Mouse (Mus musculus) forebrain, embryonic 12.5 days (tissue): ENCODE measurements at regions not wholly inside any gene's neighbourhood (a gene's known extent, or its start where the extent isn't known, plus 50 kb on each side); places are given as distances from the start of the nearest gene placed in this dataset.

Experiments
- ATAC-seq: fragments of 200-750 bp; cut with Nextera tagmentation; 2 replicates; pipeline ENCODE4 v1.8.0; 2017; ENCODE audit warnings: moderate TSS enrichment; ENCODE audit not compliant: low FRiP score
- H3K27ac ChIP-seq: fragments of 300-500 bp; sonication (generic); 2 replicates; pipeline ENCODE4 v1.5.1; 2016; ENCODE audit warnings: mild to moderate bottlenecking
- H3K27me3 ChIP-seq: fragments of 300-500 bp; sonication (generic); 2 replicates; pipeline ENCODE4 v1.6.1; 2016; ENCODE audit warnings: mild to moderate bottlenecking
- H3K36me3 ChIP-seq: fragments of 300-500 bp; sonication (generic); replicated peaks from 2 replicates; pipeline ENCODE4 v1.6.1; 2016; ENCODE audit warnings: mild to moderate bottlenecking
- H3K4me1 ChIP-seq: fragments of 300-500 bp; sonication (generic); 2 replicates; pipeline ENCODE4 v1.6.1; 2016
- H3K4me2 ChIP-seq: fragments of 300-500 bp; sonication (generic); 2 replicates; pipeline ENCODE4 v1.6.1; 2016; ENCODE audit warnings: mild to moderate bottlenecking, moderate library complexity
- H3K4me3 ChIP-seq: fragments of 300-500 bp; sonication (generic); replicated peaks from 2 replicates; pipeline ENCODE4 v1.5.1; 2016; ENCODE audit warnings: mild to moderate bottlenecking
- H3K9ac ChIP-seq: fragments of 300-500 bp; sonication (generic); 2 replicates; pipeline ENCODE4 v1.6.1; 2016; ENCODE audit warnings: mild to moderate bottlenecking
- H3K9me3 ChIP-seq: fragments of 300-500 bp; sonication (generic); 2 replicates; pipeline ENCODE4 v1.6.1; 2016
- WGBS: fragments of 180-500 bp; shearing (Covaris S2); methylation state at CpG from one replicate; pipeline ENCODE4 v1.1.7; 2016; 5-methylcytosine and 5-hydroxymethylcytosine counted together

DNA sequence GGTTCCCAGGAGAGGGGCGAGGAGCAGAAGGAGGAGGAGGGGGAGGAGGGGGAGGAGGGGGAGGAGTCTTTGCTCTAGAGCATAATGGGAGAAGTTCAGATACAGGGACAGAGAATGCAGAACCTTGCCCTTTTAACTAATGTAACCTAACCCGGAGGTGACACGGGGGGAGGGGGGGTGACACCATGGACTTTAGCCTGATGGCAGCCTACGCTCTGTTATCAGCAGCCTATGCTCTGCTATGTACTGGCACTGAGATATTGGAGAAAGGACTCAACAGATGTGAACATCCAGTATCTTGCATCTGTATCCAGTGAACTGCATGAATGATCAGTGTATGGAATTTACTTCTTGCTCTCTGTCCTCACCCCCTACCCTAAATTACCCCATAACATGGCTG lies 77.7 kb upstream of the S1pr1 start:
- ATAC-seq = no peak
- H3K4me1 ChIP-seq = no peaks in the 10 kb centered on the region
- no peaks in the 10 kb centered on the region for H3K27me3 ChIP-seq
- H3K4me2 ChIP-seq = no peak overlapping the region
- H3K9ac ChIP-seq = no peak overlapping the region
- H3K27ac ChIP-seq = no peak overlapping the region
- H3K36me3 ChIP-seq = no peaks in the 10 kb centered on the region
- no peaks in the 10 kb centered on the region for H3K9me3 ChIP-seq
- 87% methylated on average over 4 of the region's 4 CpGs for WGBS
- H3K4me3 ChIP-seq = no peak overlapping the region

DNA sequence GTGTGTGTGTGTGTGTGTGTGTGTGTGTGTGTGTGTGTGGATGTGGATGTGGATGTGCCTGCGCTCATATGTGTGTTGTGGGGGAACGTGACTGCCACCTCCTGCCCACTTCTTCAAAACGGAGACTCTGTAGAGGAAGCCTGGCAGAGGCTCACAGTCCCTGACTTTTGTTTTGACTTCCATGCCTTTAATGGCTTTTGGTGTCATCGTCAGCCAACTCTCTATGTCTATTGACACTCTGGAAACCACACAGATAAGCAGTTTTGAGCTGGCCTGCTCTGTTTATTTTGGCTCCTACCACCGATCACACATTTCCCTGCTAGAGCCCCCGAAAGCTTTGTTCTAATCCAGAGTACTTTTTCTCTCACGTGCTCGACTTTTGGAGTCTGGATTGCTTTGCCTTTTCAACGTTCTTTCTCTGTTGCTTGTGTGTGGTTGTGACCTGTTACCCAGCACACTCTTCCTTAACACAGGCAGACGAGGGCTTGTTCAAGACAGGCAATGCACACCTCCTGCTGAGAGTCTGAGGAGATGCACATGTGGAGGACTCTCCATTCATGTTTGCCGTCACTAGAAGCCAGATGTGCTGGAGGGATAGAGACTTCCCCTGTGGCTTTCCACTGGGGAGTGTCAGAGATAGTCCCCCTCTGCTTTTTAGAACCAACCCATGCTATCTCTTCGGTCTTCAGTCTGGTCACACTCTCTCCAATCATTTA lies 78.6 kb upstream of the S1pr1 start:
- 71% methylated on average over 12 of the region's 12 CpGs for WGBS
- H3K9ac ChIP-seq = no peak overlapping the region
- no peaks in the 10 kb centered on the region for H3K9me3 ChIP-seq
- no peak overlapping the region for H3K4me2 ChIP-seq
- H3K27me3 ChIP-seq = no peaks in the 10 kb centered on the region
- H3K27ac ChIP-seq = no peak overlapping the region
- no peak for ATAC-seq
- no peaks in the 10 kb centered on the region for H3K4me1 ChIP-seq
- no peak overlapping the region for H3K4me3 ChIP-seq
- H3K36me3 ChIP-seq = no peaks in the 10 kb centered on the region

DNA sequence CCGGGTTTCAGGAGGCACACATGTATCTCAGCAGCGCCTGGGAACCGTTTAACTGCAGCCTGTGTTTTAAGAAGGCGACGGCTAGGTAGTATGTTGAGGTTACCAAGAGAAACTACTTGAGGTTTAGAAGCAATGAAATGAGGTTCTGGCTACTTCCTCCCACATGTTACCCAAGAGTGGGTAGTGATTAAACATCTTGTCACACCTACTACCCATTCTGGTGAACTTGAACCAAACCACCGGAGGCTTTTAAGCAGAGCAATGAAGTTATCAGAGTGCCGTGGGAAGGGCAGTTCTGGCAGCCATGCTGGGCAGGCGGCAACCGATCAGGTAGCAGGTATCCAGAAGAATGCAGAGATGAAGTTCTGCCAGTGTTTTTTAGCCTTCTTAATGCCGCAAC lies 84.5 kb upstream of the S1pr1 start:
- WGBS = 92% methylated on average over 10 of the region's 10 CpGs

DNA sequence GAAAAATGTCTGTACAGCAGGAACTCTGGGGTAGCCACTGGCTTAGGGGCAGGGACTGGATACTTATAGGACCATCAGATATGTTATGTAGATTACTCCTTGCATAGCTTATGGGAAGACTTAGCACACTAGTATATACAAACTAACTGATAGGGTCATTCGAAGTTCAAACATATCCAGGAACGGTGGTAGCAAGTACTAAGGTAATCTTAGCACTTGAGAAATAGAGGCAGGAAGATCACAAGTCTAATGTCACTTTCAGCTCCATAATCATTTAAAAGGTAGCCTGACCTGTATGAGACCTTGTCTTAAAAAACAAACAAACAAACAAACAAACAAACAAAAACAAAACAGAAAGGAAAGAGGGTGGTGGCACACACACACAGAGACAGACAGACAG lies 85.1 kb upstream of the S1pr1 start:
- Histone ChIP-seq H3K4me1 (peaks cover 7% of the 10 kb centered on the region; the same call in 1 of the 2 replicates), H3K4me2 (no peak overlapping the region), H3K27me3 (no peaks in the 10 kb centered on the region), H3K9me3 (no peaks in the 10 kb centered on the region), H3K4me3 (no peak overlapping the region), H3K9ac (no peak overlapping the region), H3K27ac (no peak overlapping the region), H3K36me3 (no peaks in the 10 kb centered on the region)
- no peak for ATAC-seq
- WGBS = 89% methylated on average over 2 of the region's 2 CpGs

More for the DNA sequence above, 84.5 kb upstream of the S1pr1 start:
- ATAC-seq = no peak
- Histone ChIP-seq H3K9ac (no peak overlapping the region), H3K4me2 (no peak overlapping the region), H3K4me1 (peaks cover 7% of the 10 kb centered on the region; the same call in 1 of the 2 replicates), H3K27me3 (no peaks in the 10 kb centered on the region), H3K9me3 (no peaks in the 10 kb centered on the region), H3K36me3 (no peaks in the 10 kb centered on the region), H3K4me3 (no peak overlapping the region), H3K27ac (no peak overlapping the region)

DNA sequence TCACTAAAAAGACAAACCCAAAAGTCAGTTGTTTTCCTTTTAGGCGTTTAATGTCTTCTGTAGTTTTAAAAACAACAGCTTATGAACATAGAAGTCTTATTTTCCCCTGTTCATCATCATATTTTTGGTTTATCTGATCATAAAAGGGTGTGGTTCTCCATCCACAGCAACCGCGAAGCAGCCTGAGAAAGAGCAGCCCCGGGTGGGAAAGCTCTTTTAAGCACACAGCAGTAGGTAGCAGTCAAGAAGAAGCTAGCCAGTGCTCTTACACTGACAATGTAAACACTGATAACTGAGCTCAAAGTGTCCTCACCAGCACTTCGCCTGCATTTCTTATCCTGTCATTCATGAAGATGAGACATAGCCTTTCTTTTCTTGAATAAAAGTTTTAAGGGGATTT lies 86.0 kb upstream of the S1pr1 start:
- Histone ChIP-seq H3K27ac (no peak overlapping the region), H3K36me3 (no peaks in the 10 kb centered on the region), H3K27me3 (no peaks in the 10 kb centered on the region), H3K4me2 (no peak overlapping the region), H3K4me1 (peaks cover 7% of the 10 kb centered on the region; the same call in 1 of the 2 replicates), H3K9ac (no peak overlapping the region), H3K9me3 (no peaks in the 10 kb centered on the region), H3K4me3 (no peak overlapping the region)
- 49% methylated on average over 5 of the region's 5 CpGs for WGBS
- no peak for ATAC-seq

DNA sequence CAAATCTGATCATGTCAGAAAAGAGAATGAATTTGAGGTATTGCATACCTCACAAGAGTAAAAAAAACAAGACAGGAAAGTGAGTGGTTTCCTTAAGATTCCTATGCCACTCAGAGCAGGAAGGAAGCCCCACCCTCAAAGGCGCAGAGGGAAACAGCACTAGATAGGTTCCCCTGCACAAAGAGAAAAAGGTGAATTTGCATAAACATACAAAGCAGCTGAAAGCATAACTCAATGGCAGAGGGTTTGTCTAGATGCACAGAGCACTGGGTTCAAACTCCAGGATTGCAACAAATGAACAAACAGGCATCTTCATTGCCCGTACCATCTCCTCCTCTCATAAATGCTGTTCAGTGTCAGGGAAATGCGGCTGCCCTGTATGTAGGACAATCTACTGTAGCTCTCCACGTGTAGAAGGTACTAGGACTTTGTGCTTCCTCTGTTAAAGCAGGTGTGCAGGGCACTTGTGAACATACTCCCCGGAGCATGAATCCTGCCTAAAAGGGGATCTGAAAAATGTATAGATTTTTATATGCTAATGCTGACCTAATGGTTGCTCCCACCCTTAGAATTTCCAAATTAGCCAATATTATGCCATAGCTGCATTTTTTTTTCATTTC lies 85.9 kb upstream of the Dph5 start:
- Histone ChIP-seq H3K4me3 (no peak overlapping the region), H3K27ac (no peak overlapping the region), H3K9ac (no peak overlapping the region), H3K36me3 (no peaks in the 10 kb centered on the region), H3K9me3 (no peaks in the 10 kb centered on the region), H3K4me2 (no peak overlapping the region), H3K4me1 (peaks cover 7% of the 10 kb centered on the region; the same call in 1 of the 2 replicates), H3K27me3 (no peaks in the 10 kb centered on the region)
- ATAC-seq = no peak
- 79% methylated on average over 5 of the region's 5 CpGs for WGBS

DNA sequence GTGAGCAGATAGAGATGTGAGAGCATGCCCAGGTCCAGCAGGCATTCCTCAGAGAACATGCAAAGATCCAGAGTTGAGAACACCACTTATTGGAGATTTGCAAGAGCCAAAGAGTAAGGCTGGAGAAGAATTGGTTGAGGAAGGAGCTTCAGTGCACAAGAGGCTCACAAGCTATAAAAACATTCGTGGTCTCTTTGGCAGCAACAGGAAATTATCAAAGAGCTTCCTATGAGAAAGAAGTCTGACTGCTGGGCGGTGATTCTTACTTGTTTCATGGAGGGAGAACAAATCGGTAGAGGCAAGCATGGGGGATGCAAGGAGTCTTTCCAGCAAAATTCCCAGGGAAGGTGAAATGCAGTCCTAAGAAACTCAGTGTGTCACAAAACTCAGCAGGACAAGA lies 83.0 kb upstream of the Dph5 start:
- no peak for ATAC-seq

DNA sequence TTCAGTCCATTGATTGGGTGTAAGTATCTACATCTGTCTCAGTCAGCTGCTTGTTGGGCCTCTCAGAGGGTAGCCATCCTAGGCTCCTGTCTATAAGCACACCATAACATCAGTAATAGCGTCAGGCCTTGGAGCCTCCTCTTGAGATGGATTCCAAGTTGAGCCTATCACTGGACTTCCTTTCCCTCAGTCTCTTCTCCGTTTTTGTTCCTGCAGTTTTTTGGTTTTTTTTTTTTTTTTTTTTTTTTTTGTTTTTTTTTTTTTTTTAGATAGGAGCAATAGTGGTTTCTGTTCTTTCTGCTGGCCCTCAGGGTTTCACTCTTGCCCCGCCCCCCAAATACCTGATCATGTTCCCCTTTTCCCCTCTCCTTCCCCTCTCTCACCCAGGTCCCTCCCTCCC lies 80.6 kb upstream of the Dph5 start:
- H3K4me1 ChIP-seq = peaks cover 7% of the 10 kb centered on the region; the same call in 1 of the 2 replicates
- no peak overlapping the region for H3K27ac ChIP-seq
- H3K36me3 ChIP-seq = no peaks in the 10 kb centered on the region
- H3K9me3 ChIP-seq = no peaks in the 10 kb centered on the region
- H3K27me3 ChIP-seq = no peaks in the 10 kb centered on the region
- no peak overlapping the region for H3K4me3 ChIP-seq
- H3K4me2 ChIP-seq = no peak overlapping the region
- WGBS = 87% methylated on average over 3 of the region's 3 CpGs
- H3K9ac ChIP-seq = no peak overlapping the region
- ATAC-seq = no peak

More for the DNA sequence above, 83.0 kb upstream of the Dph5 start:
- no peaks in the 10 kb centered on the region for H3K36me3 ChIP-seq
- no peak overlapping the region for H3K4me2 ChIP-seq
- H3K27ac ChIP-seq = no peak overlapping the region
- no peaks in the 10 kb centered on the region for H3K27me3 ChIP-seq
- WGBS = 83% methylated on average over 3 of the region's 3 CpGs
- no peak overlapping the region for H3K9ac ChIP-seq
- H3K4me1 ChIP-seq = peaks cover 7% of the 10 kb centered on the region; the same call in 1 of the 2 replicates
- H3K9me3 ChIP-seq = no peaks in the 10 kb centered on the region
- H3K4me3 ChIP-seq = no peak overlapping the region

DNA sequence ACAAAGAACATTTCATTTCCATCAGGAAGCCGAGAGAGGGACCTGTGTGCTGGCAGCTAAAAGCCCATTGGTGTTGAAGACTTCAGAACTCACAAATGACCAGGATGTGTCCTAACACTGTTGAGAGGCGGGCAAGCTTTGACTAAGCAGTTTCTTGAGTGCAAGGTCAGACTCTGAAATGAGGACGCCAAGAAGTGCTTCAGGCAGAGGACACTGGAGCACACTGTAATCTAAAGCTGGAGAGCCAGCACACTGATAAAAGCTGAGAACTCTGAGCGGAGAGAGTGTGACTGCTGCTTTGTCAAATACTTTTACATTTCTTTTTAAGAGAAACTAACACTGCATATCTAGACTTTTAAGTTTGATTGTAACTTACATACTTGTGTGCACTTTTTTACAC lies 72.5 kb upstream of the Dph5 start:
- 77% methylated on average over 4 of the region's 4 CpGs for WGBS
- no peaks in the 10 kb centered on the region for H3K27me3 ChIP-seq
- H3K27ac ChIP-seq = 0 out of 2 replicates have a peak overlapping the region, but pooled peaks have one; percentile 36
- no peak for ATAC-seq
- no peaks in the 10 kb centered on the region for H3K9me3 ChIP-seq
- no peaks in the 10 kb centered on the region for H3K36me3 ChIP-seq
- no peak overlapping the region for H3K9ac ChIP-seq
- no peak overlapping the region for H3K4me3 ChIP-seq
- H3K4me1 ChIP-seq = no peaks in the 10 kb centered on the region
- H3K4me2 ChIP-seq = no peak overlapping the region

DNA sequence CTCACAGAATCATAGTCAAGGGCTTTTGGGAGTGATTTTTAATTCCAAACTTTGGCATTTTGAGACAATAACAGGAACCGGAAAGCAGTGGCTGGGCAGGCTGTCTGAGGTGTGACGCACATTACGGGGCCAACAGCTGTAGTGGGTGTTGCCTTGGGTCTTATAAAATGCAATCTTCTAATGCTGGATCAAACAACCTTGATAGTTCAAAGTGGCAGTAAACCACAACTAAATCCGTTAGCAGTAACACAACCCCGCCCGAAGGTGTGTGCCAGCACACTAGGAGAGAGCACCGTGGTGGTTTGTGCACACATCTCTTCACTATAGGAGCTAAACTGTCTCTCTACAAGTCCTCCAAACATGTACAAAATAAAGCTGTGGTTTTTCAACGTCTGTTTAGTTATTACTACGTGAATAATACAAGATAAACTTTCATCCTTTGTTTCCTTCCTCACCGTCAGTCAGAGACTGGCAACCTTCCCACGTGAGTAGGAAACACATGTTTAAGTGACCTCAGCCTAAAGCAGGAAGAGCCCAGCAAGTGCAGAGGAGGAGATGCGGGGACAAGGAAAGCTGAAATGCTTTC lies 72.0 kb upstream of the Dph5 start:
- Histone ChIP-seq H3K4me2 (no peak overlapping the region), H3K36me3 (no peaks in the 10 kb centered on the region), H3K9me3 (no peaks in the 10 kb centered on the region), H3K27me3 (no peaks in the 10 kb centered on the region), H3K27ac (no peak overlapping the region), H3K4me1 (no peaks in the 10 kb centered on the region), H3K4me3 (no peak overlapping the region), H3K9ac (no peak overlapping the region)
- WGBS = 83% methylated on average over 12 of the region's 12 CpGs
- no peak for ATAC-seq

DNA sequence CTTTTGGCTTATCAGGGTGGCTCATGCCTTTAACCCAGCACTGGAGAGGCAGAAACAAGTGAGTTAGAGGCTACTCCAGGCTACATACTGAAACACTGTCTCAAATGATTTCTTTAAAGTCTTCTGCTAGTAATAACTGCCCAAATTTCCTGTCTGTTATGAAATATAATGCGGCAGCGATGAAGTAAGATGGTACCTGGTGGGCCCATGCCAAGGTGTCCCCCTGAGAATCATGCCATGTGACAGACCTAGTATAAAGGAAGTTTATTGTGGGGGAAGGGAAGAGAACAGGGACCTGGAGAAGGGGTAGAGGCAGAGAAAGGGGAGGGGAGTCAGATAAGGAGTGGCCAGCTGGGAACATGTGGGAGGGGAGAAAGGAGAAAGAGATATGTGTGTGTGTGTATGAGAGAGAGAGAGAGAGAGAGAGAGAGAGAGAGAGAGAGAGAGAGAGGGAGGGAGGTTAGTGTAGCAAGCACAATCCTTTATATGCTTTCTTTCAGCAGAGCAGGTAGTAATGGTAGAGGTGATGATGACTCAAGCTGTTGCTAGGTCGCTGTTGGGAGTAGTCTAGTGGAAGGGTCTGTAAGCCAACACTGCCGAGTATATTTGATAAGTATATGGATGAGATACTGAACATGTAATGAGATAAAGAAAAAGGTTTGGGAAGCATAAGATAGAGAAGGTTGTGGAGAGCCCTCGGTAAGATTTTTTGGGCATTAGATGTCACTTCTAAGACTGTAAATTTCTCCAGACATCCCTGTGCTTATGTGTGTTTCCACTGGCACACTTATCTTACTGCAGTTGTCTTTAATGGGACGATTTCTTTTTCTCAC lies 71.1 kb upstream of the Dph5 start:
- ATAC-seq = no peak

DNA sequence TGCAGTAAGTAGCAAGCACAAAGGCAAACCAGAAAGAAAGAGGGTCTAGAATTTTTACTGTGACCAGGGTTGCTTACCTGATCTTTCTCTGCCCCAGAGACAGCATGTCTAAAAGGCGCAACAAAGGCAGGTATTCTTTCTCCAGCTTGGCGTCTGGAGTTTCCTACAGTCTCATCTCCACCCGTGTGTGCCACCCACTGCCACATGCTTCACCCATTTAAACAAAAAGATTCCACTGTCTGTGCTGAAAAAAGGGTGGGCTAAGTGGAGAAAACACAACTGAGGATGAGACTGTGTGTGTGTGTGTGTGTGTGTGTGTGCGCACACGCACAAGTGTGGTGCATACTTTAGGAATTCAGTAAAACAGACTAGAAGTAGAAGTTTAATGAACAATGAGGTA lies 69.9 kb upstream of the Dph5 start:
- Histone ChIP-seq H3K4me1 (no peaks in the 10 kb centered on the region; the same call in 1 of the 2 replicates), H3K27me3 (no peaks in the 10 kb centered on the region), H3K4me2 (no peak overlapping the region), H3K4me3 (no peak overlapping the region), H3K27ac (no peak overlapping the region), H3K36me3 (no peaks in the 10 kb centered on the region), H3K9me3 (no peaks in the 10 kb centered on the region), H3K9ac (no peak overlapping the region)
- 90% methylated on average over 5 of the region's 5 CpGs for WGBS
- ATAC-seq = no peak

More for the DNA sequence above, 71.1 kb upstream of the Dph5 start:
- Histone ChIP-seq H3K27me3 (no peaks in the 10 kb centered on the region), H3K27ac (no peak overlapping the region), H3K9me3 (no peaks in the 10 kb centered on the region), H3K4me1 (no peaks in the 10 kb centered on the region), H3K36me3 (no peaks in the 10 kb centered on the region), H3K4me3 (no peak overlapping the region), H3K4me2 (no peak overlapping the region), H3K9ac (no peak overlapping the region)
- WGBS = 90% methylated on average over 6 of the region's 6 CpGs
